Mouse (Mus musculus) common myeloid progenitor, adult 5-6 weeks (primary cell): Measurements from ENCODE around the gene Vstm2l. TPM values are rescaled to one million over a fixed set of nuclear protein-coding genes. Genes with fewer than 3 reads are reported as not detected.

ENCODE experiments used
- ATAC-seq: replicated peaks from 2 replicates; pipeline ENCODE4 v1.8.0; 2016; ENCODE audit warnings: low read depth, mild to moderate bottlenecking, moderate TSS enrichment, inconsistent platforms; ENCODE audit not compliant: poor library complexity, severe bottlenecking
- total RNA-seq: library from RNA; stranded (forward); fragments of 200-1000, 187-1606 nt; gene quantifications from 2 replicates; pipeline ENCODE4 v1.2.3, GENCODE M21; 2017

Vstm2l gene
- total RNA-seq = not detected in 2 replicates

GRCm38 (mm10) chr2:157914105-157914764 is at the start of gene Vstm2l:
TSS of gene Vstm2l (plus strand) at chr2:157914653.
- no peak for ATAC-seq

GRCm38 (mm10) chr2:157867126-157867525 is 47.3 kb upstream of the Vstm2l start:
- no peak for ATAC-seq

GRCm38 (mm10) chr2:157870247-157870646 is 44.2 kb upstream of the Vstm2l start:
- ATAC-seq = no peak

DNA sequence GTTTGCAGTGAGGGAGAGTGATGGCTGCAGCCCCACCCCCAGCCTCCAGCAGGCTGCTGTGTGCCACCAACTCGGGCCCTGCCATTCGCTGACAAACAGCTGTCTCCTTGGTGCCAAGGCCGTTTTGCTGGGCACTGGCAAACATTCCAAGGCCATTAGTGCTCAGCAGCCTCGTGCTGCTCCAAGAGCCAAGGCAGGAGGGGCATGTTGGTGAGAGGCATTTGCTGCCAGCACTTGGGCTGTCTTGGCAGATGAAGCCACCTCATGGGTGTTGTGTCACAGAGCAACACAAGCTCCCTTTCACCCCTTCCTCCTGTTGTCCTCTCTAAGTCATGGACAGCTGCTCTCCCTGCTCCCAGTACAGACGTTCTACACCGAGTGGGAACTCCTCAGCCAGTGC is 41.2 kb upstream of the Vstm2l start:
- no peak for ATAC-seq

- no peak for ATAC-seq
These were observed 40.8 kb upstream of the Vstm2l start for GRCm38 (mm10) chr2:157873691-157874090.

- ATAC-seq = no peak
These were observed 39.3 kb upstream of the Vstm2l start for GRCm38 (mm10) chr2:157875111-157875510.

- ATAC-seq = no peak
These were observed 37.1 kb upstream of the Vstm2l start for GRCm38 (mm10) chr2:157877394-157877793.

- ATAC-seq = no peak
These were observed 36.5 kb upstream of the Vstm2l start for GRCm38 (mm10) chr2:157877967-157878366.

GRCm38 (mm10) chr2:157881939-157882338 is 32.5 kb upstream of the Vstm2l start:
- ATAC-seq = no peak

DNA sequence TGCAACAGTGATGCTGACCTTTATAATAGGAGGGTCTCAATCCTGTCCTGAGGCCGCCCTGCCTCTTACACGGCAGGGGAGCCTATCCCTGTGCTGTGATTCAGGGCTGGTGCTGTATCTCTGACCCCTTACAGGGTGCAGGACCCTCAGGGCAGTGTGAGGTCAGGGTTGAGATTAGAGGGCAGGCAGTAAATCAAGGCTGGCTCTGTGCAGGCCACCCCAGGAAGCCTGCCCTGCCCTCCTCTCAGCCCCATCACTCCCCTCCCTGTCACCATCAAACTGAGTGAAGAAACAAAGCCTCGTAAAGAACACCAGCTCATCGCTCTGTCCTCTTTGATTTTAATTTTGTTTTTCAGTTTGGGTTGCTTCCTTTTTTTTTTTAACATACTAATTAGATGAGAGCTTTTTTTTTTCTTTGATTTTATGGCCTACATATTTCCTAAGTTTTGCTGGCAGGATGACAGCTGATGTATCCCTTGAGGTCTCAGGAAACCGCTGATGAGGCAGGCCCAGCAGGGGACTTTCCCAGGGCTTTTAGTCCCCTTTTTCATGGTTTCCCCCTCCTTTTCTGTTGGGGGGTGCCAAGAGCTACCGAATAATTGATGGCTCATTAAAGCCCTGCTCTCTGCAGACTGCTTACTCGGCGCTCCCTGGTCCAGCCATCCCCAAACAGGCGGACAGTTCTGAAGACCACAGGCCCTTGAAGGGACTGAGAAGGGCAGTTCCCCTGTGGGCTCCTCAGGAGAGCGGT is 27.0 kb upstream of the Vstm2l start:
- 0 out of 2 replicates have a peak, but pooled peaks have one; percentile 22 for ATAC-seq

- ATAC-seq = no peak
These were observed 23.3 kb upstream of the Vstm2l start for GRCm38 (mm10) chr2:157891166-157891565.

GRCm38 (mm10) chr2:157897131-157897530 is 17.3 kb upstream of the Vstm2l start:
- no peak for ATAC-seq

- peak; percentile 97 for ATAC-seq
These were observed 1.2 kb upstream of the Vstm2l start for GRCm38 (mm10) chr2:157913204-157913636.

DNA sequence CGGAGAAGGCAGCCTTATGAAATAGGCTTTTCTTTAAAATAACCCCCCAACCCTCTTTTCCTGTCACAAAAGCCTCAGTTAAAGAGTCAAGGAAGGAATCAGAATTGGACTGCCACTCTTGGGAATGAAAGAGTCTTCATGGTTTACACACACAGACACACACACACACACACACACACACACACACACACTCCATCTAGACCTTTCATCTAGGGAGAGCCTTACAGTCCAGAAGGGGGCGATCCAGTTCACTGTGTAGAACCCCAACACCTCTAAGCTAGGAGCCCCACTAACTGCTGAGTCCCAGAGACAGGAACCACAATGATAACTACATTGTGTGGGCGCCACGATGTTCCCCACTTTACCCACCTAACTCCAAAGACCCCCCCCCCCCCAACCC is 748 bp upstream of the Vstm2l start:
- ATAC-seq = no peak

GRCm38 (mm10) chr2:157914889-157915517 is 550 bp downstream of the Vstm2l start:
- ATAC-seq = no peak

GRCm38 (mm10) chr2:157918529-157918928 is 4.1 kb downstream of the Vstm2l start:
- no peak for ATAC-seq

GRCm38 (mm10) chr2:157921551-157921950 is 7.1 kb downstream of the Vstm2l start:
- no peak for ATAC-seq

- ATAC-seq = no peak
These were observed 9.0 kb downstream of the Vstm2l start for GRCm38 (mm10) chr2:157923406-157923805.

DNA sequence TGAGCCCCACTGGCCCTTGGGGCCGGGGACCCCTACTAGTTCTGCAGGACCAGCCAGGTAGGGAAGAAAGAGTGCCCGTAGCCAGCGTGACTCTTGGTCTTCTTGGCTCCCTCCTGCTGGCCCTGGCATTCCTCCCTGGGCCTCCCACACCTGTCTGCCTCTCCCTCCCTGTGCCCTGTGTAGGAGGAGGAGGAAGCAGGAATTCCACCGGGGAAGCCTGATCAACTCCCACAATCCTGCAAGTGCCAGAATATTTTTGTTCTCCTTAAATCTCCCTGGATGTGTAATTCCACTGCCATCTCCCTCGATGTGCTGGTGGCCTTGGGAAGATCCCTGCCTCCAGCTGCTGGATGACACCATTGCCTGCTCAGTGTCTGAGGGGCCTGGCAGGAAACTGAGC is 10.1 kb downstream of the Vstm2l start:
- no peak for ATAC-seq

DNA sequence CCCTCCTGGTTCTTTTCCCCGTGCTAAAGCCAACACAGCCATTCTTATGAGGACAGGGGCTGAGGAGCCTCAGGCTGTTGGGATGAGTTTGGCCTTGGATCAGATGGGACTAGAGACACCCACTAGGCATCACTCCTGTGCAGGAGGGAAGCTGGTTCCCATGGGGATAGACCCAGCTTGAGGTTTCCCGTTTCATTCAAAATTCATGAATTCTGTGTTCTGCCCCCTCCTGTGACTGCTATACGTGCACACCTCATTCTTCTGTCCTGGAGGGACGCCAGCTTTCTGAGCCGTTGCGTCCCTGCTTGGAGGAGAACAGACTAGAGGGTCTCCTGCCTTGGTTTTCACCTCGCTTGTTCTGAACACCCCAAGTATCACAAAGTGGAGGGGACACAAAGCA is 12.0 kb downstream of the Vstm2l start:
- no peak for ATAC-seq

- no peak for ATAC-seq
These were observed 12.5 kb downstream of the Vstm2l start for GRCm38 (mm10) chr2:157926927-157927326.
